Mouse (Mus musculus): ENCODE data around the gene Gm32742. TPM values are rescaled to one million over a fixed set of nuclear protein-coding genes. Genes with fewer than 3 reads are reported as not detected.

Gm32742 gene
- total RNA-seq, 2 experiments from 2014 or later: not detected

- intact Hi-C loops (cut with DNase I): no loop called here
- no peak for DNase-seq
- no peak for TF ChIP-seq CTCF (IDR thresholded peaks at IDR 0.05)
- Histone ChIP-seq H3K4me3 (no peak overlapping the region), H3K27ac (no peak overlapping the region)
Observed at GRCm38 (mm10) chr9:51175722-51176121, 10.4 kb upstream of the Gm32742 start.

- no peak overlapping the region for H3K4me3 ChIP-seq
- no peak for TF ChIP-seq CTCF (IDR thresholded peaks at IDR 0.05)
- no peak for DNase-seq
- no peak overlapping the region for H3K27ac ChIP-seq
- intact Hi-C loops (cut with DNase I): no loop called here
Observed at GRCm38 (mm10) chr9:51174890-51175464, 9.7 kb upstream of the Gm32742 start.

- no peak for TF ChIP-seq CTCF (IDR thresholded peaks at IDR 0.05)
- intact Hi-C loops (cut with DNase I): no loop called here
- no peak overlapping the region for H3K27ac ChIP-seq
- no peak for DNase-seq
- H3K4me3 ChIP-seq: no peak overlapping the region
Observed at GRCm38 (mm10) chr9:51170298-51170697, 5.0 kb upstream of the Gm32742 start.

- Histone ChIP-seq H3K27ac (no peak overlapping the region), H3K4me3 (no peak overlapping the region)
- no peak for DNase-seq
- intact Hi-C loops (cut with DNase I): no loop called here
- no peak for TF ChIP-seq CTCF (IDR thresholded peaks at IDR 0.05)
Observed at GRCm38 (mm10) chr9:51169133-51169532, 3.8 kb upstream of the Gm32742 start.

GRCm38 (mm10) chr9:51168698-51169097 is 3.4 kb upstream of the Gm32742 start:
- DNase-seq: no peak
- Histone ChIP-seq H3K27ac (no peak overlapping the region), H3K4me3 (no peak overlapping the region)
- no peak for TF ChIP-seq CTCF (IDR thresholded peaks at IDR 0.05)
- intact Hi-C loops (cut with DNase I): no loop called here

GRCm38 (mm10) chr9:51167954-51168353 is 2.6 kb upstream of the Gm32742 start:
- DNase-seq: no peak
- Histone ChIP-seq H3K27ac (no peak overlapping the region), H3K4me3 (no peak overlapping the region)
- no peak for TF ChIP-seq CTCF (IDR thresholded peaks at IDR 0.05)
- intact Hi-C loops (cut with DNase I): no loop called here

GRCm38 (mm10) chr9:51163989-51164388 is 1.3 kb downstream of the Gm32742 start:
- TF ChIP-seq CTCF (IDR thresholded peaks at IDR 0.05): peak; percentile 2; the same call in 1 of the 2 replicates
- intact Hi-C loops (cut with DNase I): loop anchor here (5.0 kb wide), 1 partner anchor 113 kb away; the partner anchor contains the start of gene Colca2
- H3K27ac ChIP-seq: no peak overlapping the region
- DNase-seq: no peak
- no peak overlapping the region for H3K4me3 ChIP-seq

GRCm38 (mm10) chr9:51161771-51162388 is 3.4 kb downstream of the Gm32742 start:
- peak; percentile 78 for DNase-seq
- no peak overlapping the region for H3K4me3 ChIP-seq
- intact Hi-C loops (cut with DNase I): loop anchor here (1.0 to 5.0 kb wide), 2 partner anchors 115 to 130 kb away; partner anchors contain the start of gene Colca2
- peak; percentile 84 for TF ChIP-seq CTCF (IDR thresholded peaks at IDR 0.05)
- H3K27ac ChIP-seq: no peak overlapping the region

GRCm38 (mm10) chr9:51152079-51152752 is 13.1 kb downstream of the Gm32742 start:
- peak; percentile 75 for TF ChIP-seq CTCF (IDR thresholded peaks at IDR 0.05)
- Histone ChIP-seq H3K27ac (no peak overlapping the region), H3K4me3 (no peak overlapping the region)
- intact Hi-C loops (cut with DNase I): loop anchor here (1.0 to 10.0 kb wide), 3 partner anchors 303 to 803 kb away; no protein-coding TSS in a partner anchor
- DNase-seq: peak; percentile 64

- no peak for TF ChIP-seq CTCF (IDR thresholded peaks at IDR 0.05)
- no peak for DNase-seq
- no peak overlapping the region for H3K4me3 ChIP-seq
- intact Hi-C loops (cut with DNase I): no loop called here
- H3K27ac ChIP-seq: no peak overlapping the region
Observed at GRCm38 (mm10) chr9:51147294-51147693, 18.0 kb downstream of the Gm32742 start.

- Histone ChIP-seq H3K27ac (no peak overlapping the region), H3K4me3 (no peak overlapping the region)
- DNase-seq: no peak
- intact Hi-C loops (cut with DNase I): no loop called here
- no peak for TF ChIP-seq CTCF (IDR thresholded peaks at IDR 0.05)
Observed at GRCm38 (mm10) chr9:51146496-51146895, 18.8 kb downstream of the Gm32742 start.

GRCm38 (mm10) chr9:51144218-51144617 is 21.1 kb downstream of the Gm32742 start:
- intact Hi-C loops (cut with DNase I): no loop called here
- TF ChIP-seq CTCF (IDR thresholded peaks at IDR 0.05): no peak
- no peak for DNase-seq
- no peak overlapping the region for H3K27ac ChIP-seq
- no peak overlapping the region for H3K4me3 ChIP-seq

- no peak for TF ChIP-seq CTCF (IDR thresholded peaks at IDR 0.05)
- H3K4me3 ChIP-seq: no peak overlapping the region
- intact Hi-C loops (cut with DNase I): no loop called here
- no peak overlapping the region for H3K27ac ChIP-seq
- no peak for DNase-seq
Observed at GRCm38 (mm10) chr9:51143437-51143836, 21.9 kb downstream of the Gm32742 start.

All from gastrocnemius, adult 2 months (tissue).